Mouse (Mus musculus) ES-Bruce4 (cell line): ENCODE results near the gene Erlin1. TPM values are rescaled to one million over a fixed set of nuclear protein-coding genes. Genes with fewer than 3 reads are reported as not detected.

Source experiments
- H3K27ac ChIP-seq: 2 replicates; pipeline ENCODE4 v1.5.1; 2012; ENCODE audit warnings: low read length, inconsistent platforms; ENCODE audit not compliant: insufficient read depth
- H3K27me3 ChIP-seq: 2 replicates; pipeline ENCODE4 v1.6.1; 2012; ENCODE audit warnings: mild to moderate bottlenecking, low read length, inconsistent platforms; ENCODE audit not compliant: control insufficient read depth, poor library complexity, insufficient read depth, severe bottlenecking
- H3K36me3 ChIP-seq: 2 replicates; pipeline ENCODE4 v1.6.1; 2012; ENCODE audit warnings: inconsistent platforms, mild to moderate bottlenecking, low read length, moderate library complexity; ENCODE audit not compliant: control insufficient read depth, poor library complexity, insufficient read depth, severe bottlenecking
- H3K4me1 ChIP-seq: one replicate; pipeline ENCODE4 v1.8.1; 2011; ENCODE audit warnings: low read length; ENCODE audit not compliant: control insufficient read depth, insufficient read depth
- H3K4me3 ChIP-seq: 2 replicates; pipeline ENCODE4 v1.5.1; 2011; ENCODE audit warnings: low read depth, mild to moderate bottlenecking, low read length
- H3K9ac ChIP-seq: 2 replicates; pipeline ENCODE4 v1.6.1; 2012; ENCODE audit warnings: low read depth, mild to moderate bottlenecking, inconsistent platforms; ENCODE audit not compliant: poor library complexity, severe bottlenecking
- H3K9me3 ChIP-seq: replicated peaks from 2 replicates; pipeline ENCODE4 v1.6.1; 2012; ENCODE audit warnings: mild to moderate bottlenecking, low read length, inconsistent platforms; ENCODE audit not compliant: control insufficient read depth, poor library complexity, insufficient read depth, severe bottlenecking
- CTCF ChIP-seq: IDR thresholded peaks from one replicate; pipeline ENCODE4 v1.8.1; 2011; ENCODE audit warnings: low read depth, low read length
- EP300 ChIP-seq: IDR thresholded peaks from 2 replicates; pipeline ENCODE4 v1.6.1; 2011; ENCODE audit warnings: low read depth, low read length; ENCODE audit not compliant: insufficient read depth
- POLR2A ChIP-seq: IDR thresholded peaks from one replicate; pipeline ENCODE4 v1.8.1; 2011; ENCODE audit warnings: low read length; ENCODE audit not compliant: insufficient read depth
- polyA plus RNA-seq: library from polyadenylated mRNA; stranded (reverse); fragments of >200 nt; gene quantifications from 2 replicates; pipeline ENCODE4 v1.2.4, GENCODE M21; 2011; ENCODE audit warnings: low read depth; ENCODE audit not compliant: missing spikeins, insufficient read depth, insufficient read length

The Erlin1 gene
- polyA plus RNA-seq, 1 experiment = 23.2 TPM

GRCm38 (mm10) chr19:44060226-44060625 lies 9.4 kb downstream of the Erlin1 start:
- H3K36me3 ChIP-seq = peaks cover 18% of the 10 kb centered on the region
- H3K27me3 ChIP-seq = no peaks in the 10 kb centered on the region

DNA sequence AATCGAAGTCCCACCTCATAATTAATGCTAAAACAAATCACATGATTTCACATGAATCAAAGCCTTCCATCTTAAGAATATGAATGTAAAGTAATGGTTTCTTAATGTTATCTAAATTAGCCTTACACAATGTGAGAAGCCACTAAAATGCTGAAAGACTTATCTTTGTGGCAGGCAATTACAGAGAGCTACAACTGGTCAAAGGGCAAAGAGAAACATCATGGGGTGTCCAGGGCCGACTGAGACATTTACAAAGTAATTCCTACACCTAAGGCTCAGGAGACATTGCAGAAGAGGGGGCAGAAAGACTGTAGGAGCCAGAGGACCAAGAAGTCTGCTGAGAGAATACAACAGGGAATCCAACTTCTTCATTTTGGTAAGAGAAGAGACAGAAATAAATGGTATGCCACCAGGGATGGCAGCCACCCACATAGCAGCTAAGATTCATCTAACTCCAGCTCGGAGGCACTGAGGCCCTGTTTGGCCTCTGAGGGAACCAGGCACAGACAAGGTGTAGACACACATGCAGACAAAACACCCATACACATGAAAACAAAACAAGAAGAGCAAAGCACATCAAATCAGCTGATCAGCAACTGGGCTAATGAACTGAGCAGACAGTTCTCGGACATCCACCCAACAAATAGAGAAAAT lies 14.3 kb downstream of the Erlin1 start:
- Histone ChIP-seq H3K36me3 (peaks cover 21% of the 10 kb centered on the region), H3K9ac (no peak overlapping the region), H3K4me3 (no peak overlapping the region), H3K27ac (no peak overlapping the region), H3K4me1 (no peaks in the 10 kb centered on the region), H3K27me3 (no peaks in the 10 kb centered on the region), H3K9me3 (no peaks in the 10 kb centered on the region)
- TF ChIP-seq EP300 (no peak), POLR2A (no peak)

More at GRCm38 (mm10) chr19:44060226-44060625, 9.4 kb downstream of the Erlin1 start:
- Histone ChIP-seq H3K4me3 (no peak overlapping the region), H3K9ac (no peak overlapping the region), H3K9me3 (no peaks in the 10 kb centered on the region), H3K4me1 (no peaks in the 10 kb centered on the region), H3K27ac (no peak overlapping the region)
- TF ChIP-seq POLR2A (no peak), CTCF (no peak), EP300 (no peak)

DNA sequence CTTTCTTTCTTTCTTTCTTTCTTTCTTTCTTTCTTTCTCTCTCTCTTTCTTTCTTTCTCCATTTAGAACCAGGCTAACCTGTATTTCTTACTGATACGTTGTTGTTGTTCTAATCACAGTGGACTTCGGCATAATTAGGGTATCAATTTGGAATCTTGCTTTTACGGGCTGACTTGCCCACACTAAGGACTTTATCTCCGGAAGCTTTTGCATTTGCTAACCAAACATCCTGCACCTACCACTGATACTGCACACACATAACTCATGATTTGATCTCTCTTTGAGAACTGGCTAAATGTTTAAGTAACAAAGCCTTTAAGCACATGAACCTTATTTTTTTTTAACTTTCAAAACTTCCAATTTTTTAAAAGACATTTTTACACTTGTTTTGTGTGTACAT lies 19.2 kb downstream of the Erlin1 start:
- TF ChIP-seq POLR2A (no peak), CTCF (no peak), EP300 (no peak)
- Histone ChIP-seq H3K9ac (no peak overlapping the region), H3K4me1 (peaks cover 1% of the 10 kb centered on the region), H3K4me3 (no peak overlapping the region), H3K9me3 (no peaks in the 10 kb centered on the region), H3K36me3 (peaks cover 17% of the 10 kb centered on the region), H3K27ac (no peak overlapping the region), H3K27me3 (no peaks in the 10 kb centered on the region)

- Histone ChIP-seq H3K27me3 (no peaks in the 10 kb centered on the region), H3K4me3 (no peak overlapping the region), H3K4me1 (peaks cover 1% of the 10 kb centered on the region), H3K9me3 (no peaks in the 10 kb centered on the region), H3K9ac (no peak overlapping the region), H3K36me3 (peaks cover 17% of the 10 kb centered on the region), H3K27ac (peak overlapping the region; percentile 89)
- TF ChIP-seq EP300 = no peak
- TF ChIP-seq CTCF = no peak
- TF ChIP-seq POLR2A = no peak
These were observed 20.3 kb downstream of the Erlin1 start for GRCm38 (mm10) chr19:44049282-44049681.

DNA sequence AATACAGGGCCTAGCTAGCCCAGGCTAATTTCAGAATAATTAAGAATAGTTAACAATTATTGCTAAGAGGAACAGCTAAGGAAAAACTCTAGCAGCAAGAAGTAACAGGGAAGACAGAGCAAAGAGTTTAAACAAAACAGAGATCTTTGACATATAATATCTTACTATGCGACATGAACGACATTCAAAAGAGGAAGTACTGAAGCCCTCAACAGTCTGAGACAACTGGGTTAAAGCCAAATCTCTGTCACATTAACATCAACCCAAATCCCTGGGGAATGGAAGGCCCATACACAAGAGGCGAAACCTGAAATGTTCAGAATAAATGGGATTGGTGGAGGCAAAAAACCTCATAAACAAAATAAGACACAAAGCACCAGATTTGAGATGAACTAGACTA lies 23.7 kb downstream of the Erlin1 start:
- H3K4me3 ChIP-seq = no peak overlapping the region
- no peak overlapping the region for H3K9ac ChIP-seq
- no peak overlapping the region for H3K27ac ChIP-seq
- H3K9me3 ChIP-seq = no peaks in the 10 kb centered on the region
- no peaks in the 10 kb centered on the region for H3K27me3 ChIP-seq
- TF ChIP-seq CTCF = no peak
- TF ChIP-seq EP300 = no peak
- TF ChIP-seq POLR2A = no peak
- peaks cover 2% of the 10 kb centered on the region; the same call in 1 of the 2 replicates for H3K36me3 ChIP-seq
- peaks cover 1% of the 10 kb centered on the region for H3K4me1 ChIP-seq

- no peak for TF ChIP-seq CTCF
- no peak for TF ChIP-seq EP300
- TF ChIP-seq POLR2A = no peak
- Histone ChIP-seq H3K9me3 (no peaks in the 10 kb centered on the region), H3K27ac (no peak overlapping the region), H3K27me3 (no peaks in the 10 kb centered on the region), H3K4me3 (no peak overlapping the region), H3K9ac (no peak overlapping the region), H3K36me3 (peaks cover 6% of the 10 kb centered on the region), H3K4me1 (no peaks in the 10 kb centered on the region)
These were observed 27.5 kb downstream of the Erlin1 start for GRCm38 (mm10) chr19:44042121-44042520.
